Mouse (Mus musculus) layer of hippocampus, adult 2 months (tissue): ENCODE measurements at regions not wholly inside any gene's neighbourhood (a gene's known extent, or its start where the extent isn't known, plus 50 kb on each side); places are given as distances from the start of the nearest gene placed in this dataset.

Experiments used
- DNase-seq, 2 experiments: peaks; one replicate each; pipeline ENCODE4 v3.0.0; 2022; ENCODE audit warnings: low spot score in 2 of 2
- H3K27ac ChIP-seq: fragments of 200-600 bp; 2 replicates; pipeline ENCODE4 v1.8.1; 2022
- H3K4me3 ChIP-seq: fragments of 200-600 bp; 2 replicates; pipeline ENCODE4 v1.8.1; 2022; ENCODE audit warnings: mild to moderate bottlenecking
- CTCF ChIP-seq: fragments of 200-600 bp; conservative IDR thresholded peaks from 2 replicates; pipeline ENCODE4 v1.8.1; 2022; ENCODE audit warnings: antibody characterized with exemption, mild to moderate bottlenecking, moderate library complexity

- Histone ChIP-seq H3K27ac (no peak overlapping the region), H3K4me3 (no peak overlapping the region)
- no peak for DNase-seq
- no peak for TF ChIP-seq CTCF
Observed at GRCm38 (mm10) chr9:61517906-61518305, 145.7 kb downstream of the Tle3 start.

GRCm38 (mm10) chr9:61511436-61511835 is 139.3 kb downstream of the Tle3 start:
- H3K4me3 ChIP-seq = no peak overlapping the region
- no peak for DNase-seq
- no peak for TF ChIP-seq CTCF
- H3K27ac ChIP-seq = no peak overlapping the region

- peak; percentile 48 to 66 for DNase-seq
- H3K4me3 ChIP-seq = no peak overlapping the region
- TF ChIP-seq CTCF = no peak
- H3K27ac ChIP-seq = no peak overlapping the region
Observed at GRCm38 (mm10) chr9:61510217-61510893, 138.2 kb downstream of the Tle3 start.

GRCm38 (mm10) chr9:61509591-61510191 is 137.5 kb downstream of the Tle3 start:
- Histone ChIP-seq H3K4me3 (no peak overlapping the region), H3K27ac (no peak overlapping the region)
- no peak for DNase-seq

DNA sequence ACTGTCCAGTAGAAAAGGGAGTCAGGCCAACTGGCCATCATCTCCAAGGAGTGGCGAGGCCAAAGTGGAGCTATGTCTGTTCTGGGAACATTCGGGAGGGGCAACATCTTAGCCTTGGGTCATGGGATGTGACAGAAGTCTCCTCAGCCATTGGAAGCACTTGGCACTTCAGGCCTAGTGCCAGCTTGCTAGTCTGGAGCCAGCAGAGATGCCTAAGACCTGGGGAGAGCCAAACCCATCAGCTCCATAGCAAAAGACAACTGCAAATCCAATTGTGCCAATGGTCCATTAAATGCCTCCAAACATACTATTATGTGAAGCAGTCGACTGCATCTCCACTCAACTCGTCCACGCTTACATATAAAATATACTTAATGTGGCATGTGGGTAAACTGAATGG is 136.9 kb downstream of the Tle3 start:
- DNase-seq = no peak
- Histone ChIP-seq H3K4me3 (no peak overlapping the region), H3K27ac (no peak overlapping the region)
- TF ChIP-seq CTCF = no peak

More at GRCm38 (mm10) chr9:61509591-61510191, 137.5 kb downstream of the Tle3 start:
- TF ChIP-seq CTCF = 0 out of 2 replicates have a peak, but pooled peaks have one; percentile 20

GRCm38 (mm10) chr9:61500851-61501250 is 128.7 kb downstream of the Tle3 start:
- no peak overlapping the region for H3K4me3 ChIP-seq
- H3K27ac ChIP-seq = no peak overlapping the region
- no peak for DNase-seq
- TF ChIP-seq CTCF = no peak

GRCm38 (mm10) chr9:61492896-61493295 is 120.7 kb downstream of the Tle3 start:
- TF ChIP-seq CTCF = no peak
- DNase-seq = no peak
- Histone ChIP-seq H3K4me3 (no peak overlapping the region), H3K27ac (no peak overlapping the region)

DNA sequence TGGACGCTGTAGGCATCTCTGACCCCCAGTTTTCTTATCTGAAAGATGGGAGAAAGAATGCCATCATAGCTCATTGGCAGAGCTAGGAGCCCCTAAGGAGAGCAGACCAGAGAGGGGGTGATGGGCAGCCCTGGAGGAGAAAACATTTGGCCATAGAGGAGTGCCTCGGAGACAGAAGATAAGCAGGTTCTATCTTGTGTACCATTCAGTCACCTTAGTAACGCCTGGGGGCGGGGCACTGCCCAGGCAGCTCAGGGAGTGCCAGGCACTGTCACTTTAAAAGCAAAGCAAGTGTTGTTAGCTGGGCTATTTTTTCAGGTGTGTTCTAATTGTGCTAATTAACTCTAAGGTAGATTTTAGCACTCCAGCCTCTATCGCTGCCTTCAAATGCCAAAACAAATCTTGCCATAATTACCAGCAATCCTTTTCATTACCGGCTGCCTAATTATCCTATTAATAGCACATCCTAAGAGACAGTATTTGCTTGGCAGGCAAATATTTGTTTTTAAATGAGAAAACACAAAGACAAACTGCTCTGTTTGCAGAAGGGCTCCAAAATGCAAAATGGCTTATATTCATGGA is 119.1 kb downstream of the Tle3 start:
- H3K4me3 ChIP-seq = no peak overlapping the region
- no peak for DNase-seq
- no peak overlapping the region for H3K27ac ChIP-seq
- no peak for TF ChIP-seq CTCF

DNA sequence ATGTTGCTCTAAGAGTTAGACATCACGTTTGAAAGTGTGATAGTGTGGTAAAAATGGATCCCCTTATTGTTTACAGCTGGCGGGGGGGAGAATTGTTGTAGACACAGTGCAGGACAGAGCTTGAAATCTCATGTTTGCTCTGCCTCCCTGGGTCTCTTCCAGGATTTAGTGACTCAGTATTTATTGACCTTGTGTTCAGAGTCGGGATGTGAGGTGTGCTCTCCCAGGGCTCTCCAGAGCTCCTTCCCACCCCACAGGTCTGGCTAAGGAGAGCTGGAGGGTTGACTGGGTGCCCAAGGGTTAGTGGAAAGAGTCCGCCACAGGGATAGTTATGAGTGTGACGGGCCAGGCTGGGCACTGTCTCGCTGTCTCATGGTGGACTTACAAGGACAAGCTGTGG is 117.8 kb downstream of the Tle3 start:
- Histone ChIP-seq H3K27ac (no peak overlapping the region), H3K4me3 (no peak overlapping the region)
- DNase-seq = no peak
- no peak for TF ChIP-seq CTCF

GRCm38 (mm10) chr9:61489147-61489546 is 117.0 kb downstream of the Tle3 start:
- Histone ChIP-seq H3K27ac (no peak overlapping the region), H3K4me3 (no peak overlapping the region)
- TF ChIP-seq CTCF = no peak
- DNase-seq = no peak

DNA sequence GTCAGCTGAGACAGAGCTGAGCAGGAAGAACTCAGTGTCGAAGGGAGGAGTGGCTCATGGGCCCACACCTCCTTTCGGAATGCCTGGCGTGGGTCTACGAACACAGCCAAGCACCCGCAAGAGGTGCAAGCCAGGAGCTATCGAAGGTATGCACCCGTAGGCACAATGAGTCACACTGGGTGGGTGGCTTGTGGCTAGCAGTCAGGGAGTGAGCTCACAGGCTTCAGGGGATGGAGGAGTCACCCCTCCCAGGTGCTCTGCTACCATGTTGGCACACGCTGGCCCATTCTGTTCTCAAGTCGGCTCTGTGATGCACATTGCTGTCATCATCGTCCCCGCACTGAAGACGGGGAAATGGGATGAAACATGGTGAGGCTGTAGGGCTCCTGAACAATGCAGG is 115.7 kb downstream of the Tle3 start:
- H3K4me3 ChIP-seq = no peak overlapping the region
- no peak for DNase-seq
- no peak overlapping the region for H3K27ac ChIP-seq
- no peak for TF ChIP-seq CTCF

GRCm38 (mm10) chr9:61487146-61487545 is 115.0 kb downstream of the Tle3 start:
- no peak overlapping the region for H3K4me3 ChIP-seq
- DNase-seq = peak in 1 of 2 experiments; percentile 30
- H3K27ac ChIP-seq = no peak overlapping the region
- no peak for TF ChIP-seq CTCF

GRCm38 (mm10) chr9:61484391-61484790 is 112.2 kb downstream of the Tle3 start:
- no peak for DNase-seq
- H3K4me3 ChIP-seq = no peak overlapping the region
- no peak overlapping the region for H3K27ac ChIP-seq
- no peak for TF ChIP-seq CTCF

DNA sequence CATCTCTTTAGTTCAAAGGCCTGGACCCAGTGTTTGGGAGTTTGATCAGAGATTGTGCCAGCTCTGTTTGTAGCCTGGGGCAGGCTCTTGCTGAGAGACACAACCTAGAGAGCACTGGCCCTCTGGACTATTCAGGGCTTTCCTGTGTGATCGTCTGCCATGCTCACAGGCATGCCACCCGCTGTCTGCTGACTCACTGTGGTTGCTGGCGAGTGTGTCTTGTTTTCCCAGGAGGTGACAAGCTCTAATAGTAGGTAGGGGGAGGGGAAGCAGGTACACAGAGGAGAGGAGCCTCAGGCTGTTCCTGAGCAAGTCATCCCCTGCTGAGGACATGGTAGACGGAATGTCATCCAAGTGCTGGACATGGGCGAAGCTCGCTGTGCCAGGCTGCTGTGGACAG is 107.5 kb downstream of the Tle3 start:
- no peak overlapping the region for H3K27ac ChIP-seq
- H3K4me3 ChIP-seq = no peak overlapping the region
- DNase-seq = no peak
- TF ChIP-seq CTCF = no peak
